Mouse (Mus musculus): Measurements from ENCODE around the gene Homer2.
A peak's percentile ranks its signal among the peaks of the same experiment; 100 is the strongest.

Gene Homer2

GRCm38 (mm10) chr7:81652296-81652695 is 55.0 kb downstream of the Homer2 start:
- DNase-seq (ENCODE audit: low spot score in 2 of 2): no peak

DNA sequence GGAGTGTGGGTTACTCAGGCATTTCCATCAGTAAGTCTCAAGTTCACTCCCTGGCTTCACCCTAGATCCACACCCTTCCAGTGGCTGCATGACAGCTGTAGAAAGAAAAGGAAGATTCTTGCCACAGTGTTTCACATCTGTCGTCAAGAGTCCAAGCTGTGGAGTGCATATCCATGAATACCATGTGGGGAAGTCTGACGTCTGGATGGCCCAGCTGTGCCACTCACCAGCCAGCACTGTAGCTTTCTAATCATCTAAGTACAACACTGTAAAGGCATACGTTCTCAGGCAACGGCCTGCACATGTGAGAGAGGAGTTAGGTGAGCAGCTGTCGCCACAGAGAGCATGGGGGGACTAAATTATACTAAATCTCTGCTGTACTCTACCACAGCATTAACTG is 56.0 kb downstream of the Homer2 start:
- DNase-seq (ENCODE audit: low spot score in 2 of 2): no peak

DNA sequence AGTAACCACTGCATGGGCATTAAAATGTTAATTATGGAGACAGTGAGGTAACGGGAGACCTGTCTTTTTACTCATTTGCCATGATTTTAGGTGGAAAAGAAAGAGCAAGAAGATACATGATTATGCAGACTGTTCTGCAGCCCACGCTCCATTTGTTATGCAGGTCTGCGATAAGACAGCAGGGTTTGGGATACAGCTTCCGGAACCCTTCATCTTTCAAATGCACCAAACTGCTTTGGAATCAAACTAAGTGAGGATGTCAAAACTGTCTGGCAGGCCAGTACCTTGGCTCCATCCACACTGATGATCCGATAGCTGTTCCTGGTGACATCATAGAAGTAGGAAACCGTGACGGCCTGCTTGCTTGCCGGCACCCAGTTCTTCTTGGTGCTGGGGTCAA is 58.1 kb downstream of the Homer2 start:
- no peak for DNase-seq (ENCODE audit: low spot score in 2 of 2)

GRCm38 (mm10) chr7:81647959-81648358 is 59.4 kb downstream of the Homer2 start:
- DNase-seq (ENCODE audit: low spot score in 2 of 2): no peak

DNA sequence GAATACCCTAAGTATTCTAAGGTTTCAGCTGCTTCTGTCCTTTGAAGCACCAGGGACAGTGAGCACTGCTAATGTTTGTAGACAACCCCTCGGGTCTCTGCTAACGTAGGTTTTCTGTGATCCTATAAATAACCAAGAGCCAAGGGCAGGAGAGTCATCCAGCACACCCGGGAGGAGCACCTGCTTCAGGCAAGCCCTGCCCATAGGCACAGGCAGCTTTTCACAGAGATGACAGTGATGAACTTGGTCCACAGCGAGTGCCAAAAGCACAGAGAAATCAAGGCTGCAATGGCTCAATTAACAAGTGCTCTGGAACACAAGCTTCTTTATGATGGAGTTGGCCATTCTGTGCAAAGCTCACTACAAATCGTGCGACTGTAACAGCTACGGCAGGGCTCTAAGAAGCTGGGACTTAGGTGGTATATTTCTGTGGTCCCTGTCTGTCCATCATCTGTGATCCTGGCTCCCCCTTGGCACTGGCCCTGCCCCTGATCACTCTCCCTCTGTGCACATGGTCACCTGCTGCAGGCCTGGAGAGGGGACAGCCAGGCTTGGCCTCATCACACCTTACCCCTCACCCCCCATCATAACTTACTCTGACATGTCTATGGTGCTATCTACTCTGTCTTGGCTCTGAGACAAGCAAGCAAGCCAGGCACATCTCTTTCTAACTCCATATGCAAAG is 62.6 kb downstream of the Homer2 start:
- no peak for DNase-seq (ENCODE audit: low spot score in 2 of 2)

DNA sequence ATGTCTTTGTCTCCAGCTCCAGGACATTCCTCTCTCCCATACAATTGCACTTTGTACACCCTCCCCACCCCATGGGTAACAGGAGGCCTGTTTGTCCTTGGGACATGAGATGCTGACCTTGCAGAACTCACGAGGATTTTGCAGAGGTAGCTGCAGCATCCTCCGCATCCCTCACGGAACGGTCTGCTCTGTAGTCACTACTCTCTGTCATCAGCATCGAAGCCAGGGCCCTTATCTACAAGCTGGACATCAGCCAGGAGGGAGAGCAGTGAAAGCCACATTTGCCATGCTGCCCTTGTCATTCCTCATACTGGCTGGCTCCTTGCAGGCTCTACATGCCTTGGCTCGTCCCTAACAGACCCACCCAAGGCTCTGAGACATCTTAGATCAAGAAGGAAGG is 66.2 kb downstream of the Homer2 start:
- DNase-seq (ENCODE audit: low spot score in 2 of 2): no peak

GRCm38 (mm10) chr7:81632586-81632985 is 74.7 kb downstream of the Homer2 start:
- DNase-seq (ENCODE audit: low spot score in 2 of 2): no peak

GRCm38 (mm10) chr7:81631261-81631660 is 76.1 kb downstream of the Homer2 start:
- no peak for DNase-seq (ENCODE audit: low spot score in 2 of 2)

DNA sequence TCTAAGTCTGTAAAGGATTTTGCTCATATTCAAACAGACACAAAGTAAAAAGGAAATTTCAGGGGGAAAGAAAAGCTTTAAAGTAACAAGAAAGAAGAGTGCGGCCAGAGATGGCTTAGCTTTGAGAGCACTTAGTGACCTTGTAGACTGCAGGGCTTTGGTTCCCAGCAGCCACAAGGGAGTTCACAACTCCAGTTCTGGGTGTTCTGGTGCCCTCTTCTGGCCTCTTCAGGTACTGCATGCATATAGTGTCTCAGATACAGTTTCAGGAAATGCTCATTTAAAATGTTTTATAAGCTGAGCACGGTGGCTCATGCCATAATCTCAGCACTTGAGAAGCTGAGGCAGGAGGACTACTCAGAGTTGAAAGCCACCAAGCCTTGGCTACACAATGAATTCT is 80.9 kb downstream of the Homer2 start:
- DNase-seq (ENCODE audit: low spot score in 2 of 2): peak in 1 of 2 experiments; percentile 32

GRCm38 (mm10) chr7:81623767-81624166 is 83.6 kb downstream of the Homer2 start:
- DNase-seq (ENCODE audit: low spot score in 2 of 2): no peak

- DNase-seq (ENCODE audit: low spot score in 2 of 2): no peak
Measured at GRCm38 (mm10) chr7:81622793-81623192, 84.5 kb downstream of the Homer2 start.

DNA sequence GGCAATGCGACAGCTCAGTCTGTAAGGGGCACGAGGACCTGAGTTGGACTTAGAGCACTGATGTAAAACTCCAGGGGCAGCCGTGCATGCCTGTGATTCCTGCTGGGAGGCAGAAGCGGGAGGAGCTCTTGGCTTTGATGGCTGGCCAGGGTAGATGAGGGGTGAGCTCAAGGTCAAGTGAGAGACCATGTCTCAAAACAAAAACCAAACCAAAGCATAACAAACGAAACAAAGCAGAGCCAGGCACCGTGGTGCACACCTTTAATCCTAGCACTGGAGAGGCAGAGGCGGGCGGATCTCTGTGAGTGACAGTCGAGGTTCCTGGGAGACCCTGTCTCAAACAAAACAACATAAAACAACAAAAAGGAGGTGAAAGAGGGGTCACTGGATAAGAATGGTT is 92.3 kb downstream of the Homer2 start:
- no peak for DNase-seq (ENCODE audit: low spot score in 2 of 2)

DNA sequence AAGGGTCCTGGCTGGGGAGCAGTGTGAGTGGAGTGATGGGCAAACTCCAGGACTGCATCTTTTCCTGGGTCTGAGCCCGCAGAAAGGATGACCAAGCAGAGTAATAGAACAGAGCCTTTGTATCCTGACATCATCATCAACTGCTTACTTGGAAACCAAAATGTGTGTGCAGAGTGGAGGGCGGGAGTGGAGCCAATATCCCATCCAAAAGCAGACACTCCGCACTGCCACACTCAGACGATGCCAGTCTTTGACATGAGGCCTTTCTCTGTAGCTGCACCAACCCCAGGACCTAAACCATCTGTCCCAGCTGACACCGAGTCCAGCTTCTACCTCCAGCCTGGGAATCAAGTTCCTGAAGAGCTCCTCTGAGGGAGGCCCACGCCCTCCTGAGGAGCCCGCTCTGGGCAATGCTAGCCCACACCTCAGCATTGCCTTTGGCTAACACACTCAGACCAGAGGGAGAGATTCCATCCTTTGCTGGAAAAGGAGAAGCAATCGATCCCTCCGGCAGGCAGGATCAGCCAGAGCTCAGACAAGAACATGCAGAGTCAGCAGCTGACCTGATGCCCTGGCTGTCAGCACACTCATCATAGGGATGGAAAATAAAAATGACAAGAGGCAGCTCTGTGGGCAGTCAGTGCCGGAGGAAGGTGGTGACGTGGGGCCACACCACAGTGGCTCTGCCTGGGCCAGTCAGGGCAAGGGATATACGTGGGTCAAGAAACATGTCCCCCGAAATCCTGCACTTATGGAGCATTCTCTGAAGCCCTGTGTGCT is 94.3 kb downstream of the Homer2 start:
- no peak for DNase-seq (ENCODE audit: low spot score in 2 of 2)

- peak in 1 of 2 experiments; percentile 52 for DNase-seq (ENCODE audit: low spot score in 2 of 2)
Measured at GRCm38 (mm10) chr7:81610125-81610524, 97.2 kb downstream of the Homer2 start.

- no peak for DNase-seq (ENCODE audit: low spot score in 2 of 2)
Measured at GRCm38 (mm10) chr7:81606452-81606851, 100.9 kb downstream of the Homer2 start.

GRCm38 (mm10) chr7:81605489-81605888 is 101.8 kb downstream of the Homer2 start:
- peak in 1 of 2 experiments; percentile 26 for DNase-seq (ENCODE audit: low spot score in 2 of 2)

DNA sequence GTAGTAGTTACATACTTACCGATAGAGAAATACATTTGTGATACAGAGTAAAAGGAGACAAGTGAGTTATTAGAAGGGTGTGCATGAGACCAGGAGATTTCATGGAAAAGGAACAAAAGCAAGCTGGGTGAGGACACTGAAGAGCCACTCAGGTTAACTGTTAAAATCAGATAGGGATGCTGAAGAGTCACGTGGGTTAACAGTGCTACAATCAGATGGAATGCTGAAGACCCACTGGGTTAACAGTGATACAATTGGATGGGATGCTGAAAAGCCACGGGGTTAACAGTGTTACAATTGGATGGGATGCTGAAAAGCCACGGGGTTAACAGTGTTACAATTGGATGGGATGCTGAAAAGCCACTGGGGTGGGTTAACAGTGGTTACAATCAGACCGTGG is 102.3 kb downstream of the Homer2 start:
- DNase-seq (ENCODE audit: low spot score in 2 of 2): no peak

GRCm38 (mm10) chr7:81599379-81600280 is 107.7 kb downstream of the Homer2 start:
- DNase-seq (ENCODE audit: low spot score in 2 of 2): no peak

- no peak for DNase-seq (ENCODE audit: low spot score in 2 of 2)
Measured at GRCm38 (mm10) chr7:81597660-81598059, 109.7 kb downstream of the Homer2 start.

DNA sequence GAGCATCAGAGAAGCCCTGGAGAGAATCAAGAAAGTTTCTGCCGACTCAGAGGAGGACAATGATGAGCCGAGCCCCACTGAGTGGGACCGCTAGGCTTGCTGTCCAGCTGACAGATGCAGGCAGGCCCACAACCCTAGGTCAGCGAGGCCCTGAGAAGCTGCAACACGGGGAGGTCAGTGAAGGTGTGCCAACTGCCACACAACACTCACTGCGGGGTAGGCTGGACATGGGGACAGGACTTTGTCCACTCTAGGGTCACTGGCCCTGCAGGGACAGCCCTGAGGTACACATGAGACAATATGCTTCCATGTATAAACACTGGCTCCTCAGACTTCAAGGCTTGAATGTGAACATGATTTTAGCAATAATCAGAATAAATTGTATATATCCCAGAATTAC is 111.2 kb downstream of the Homer2 start:
- DNase-seq (ENCODE audit: low spot score in 2 of 2): no peak

GRCm38 (mm10) chr7:81595056-81595455 is 112.3 kb downstream of the Homer2 start:
- DNase-seq (ENCODE audit: low spot score in 2 of 2): no peak

DNA sequence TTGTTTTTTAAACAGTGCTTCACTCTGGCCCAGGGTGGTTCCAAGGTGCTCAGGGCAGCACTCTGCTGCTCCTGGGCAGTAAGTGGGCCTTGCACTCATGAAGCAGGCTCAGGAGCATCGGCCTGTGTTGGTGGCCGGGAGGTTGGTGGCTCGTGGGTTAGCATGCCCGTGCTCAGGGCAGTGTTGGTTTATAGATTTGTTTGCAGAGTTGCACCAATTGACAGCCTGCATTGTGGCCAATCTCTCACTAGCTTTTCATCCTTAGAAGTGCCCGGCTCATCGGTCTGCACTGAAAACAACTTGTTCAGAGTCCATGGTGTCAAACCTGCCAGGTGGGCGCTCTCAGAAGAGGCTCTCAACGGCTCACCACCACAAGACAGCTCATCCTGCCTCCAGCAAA is 113.9 kb downstream of the Homer2 start:
- DNase-seq (ENCODE audit: low spot score in 2 of 2): no peak

Data from spleen, postnatal 4 days (tissue).